In the genomic region with DNA sequence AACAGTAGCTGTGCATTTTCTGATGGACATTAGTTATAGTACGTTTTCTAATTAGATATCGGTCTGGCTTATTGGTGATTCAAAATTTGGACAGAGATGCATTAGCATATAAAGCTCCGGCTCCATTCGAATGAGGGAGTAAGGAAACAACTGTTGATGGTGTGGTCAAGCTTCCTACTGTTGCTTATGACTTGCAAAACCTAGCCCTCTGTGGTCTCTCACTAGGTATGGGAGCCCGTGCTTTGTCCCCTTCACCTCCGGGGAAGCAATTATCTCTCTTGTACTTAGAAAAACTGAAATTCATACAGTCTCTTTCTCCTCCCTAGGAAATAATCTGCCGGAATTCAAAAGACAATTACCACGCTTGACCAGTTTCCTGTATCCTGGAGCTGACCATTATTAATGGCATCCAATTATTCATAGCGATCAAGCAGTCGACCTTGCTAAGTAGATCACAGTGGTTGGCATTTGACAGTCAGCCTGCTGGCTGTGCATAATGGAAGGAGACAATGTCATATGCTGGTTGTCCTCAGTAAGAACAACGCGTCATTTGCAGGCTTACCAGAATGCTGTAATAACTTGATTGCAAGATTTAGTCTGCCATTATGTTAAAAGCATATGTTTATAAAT, we compare ENCODE assay signal across 12 mouse cellular contexts.
DNase-seq lines count a peak whose midpoint lies in the region; ATAC-seq lines count a peak whose summit lies in the region.
"Had no signal": no experiment of that assay in that cellular context is flagged by ENCODE, and none has a peak within 500 bp of the region (broad histone marks: within the 10 kb centered on the region; RNA-seq: fewer than 3 reads in every experiment).

No protein-coding gene starts in this region.

- no peak overlapping the region for H3K4me2 ChIP-seq in forebrain, embryonic 14.5 days (ENCODE audit: low read length)
- H3K4me2 ChIP-seq in midbrain, embryonic 14.5 days (ENCODE audit: low read length) = no peak overlapping the region
- H3K4me2 ChIP-seq: limb, embryonic 13.5 days had no signal

- no peaks in the 10 kb centered on the region for H3K4me1 ChIP-seq in forebrain, embryonic 14.5 days (ENCODE audit: control insufficient read depth, insufficient read depth, low read length)
- H3K4me1 ChIP-seq in midbrain, embryonic 14.5 days (ENCODE audit: control insufficient read depth, insufficient read depth, low read length) = 0 out of 2 replicates have a peak, but pooled peaks cover 4% of the 10 kb centered on the region
- H3K4me1 ChIP-seq: heart, embryonic 10.5 days; limb, embryonic 13.5 days had no signal

- H3K27ac ChIP-seq in forebrain, embryonic 14.5 days (ENCODE audit: low read depth, low read length) = no peak overlapping the region
- no peak overlapping the region for H3K27ac ChIP-seq in midbrain, embryonic 14.5 days (replicated peaks; ENCODE audit: low read depth, low read length)
- H3K27ac ChIP-seq: heart, embryonic 10.5 days; limb, embryonic 13.5 days had no signal

- no peak overlapping the region for H3K4me3 ChIP-seq in forebrain, embryonic 14.5 days (ENCODE audit: low read depth, low read length)
- H3K4me3 ChIP-seq in midbrain, embryonic 14.5 days (replicated peaks; ENCODE audit: low read depth, low read length) = no peak overlapping the region
- H3K4me3 ChIP-seq: heart, embryonic 10.5 days; limb, embryonic 13.5 days had no signal

- H3K27me3 ChIP-seq in forebrain, embryonic 14.5 days (replicated peaks; ENCODE audit: control insufficient read depth, insufficient read depth, low read length) = 0 out of 2 replicates have a peak, but pooled peaks cover 4% of the 10 kb centered on the region
- H3K27me3 ChIP-seq in midbrain, embryonic 14.5 days (ENCODE audit: control insufficient read depth, insufficient read depth, low read length) = no peaks in the 10 kb centered on the region
- H3K27me3 ChIP-seq: limb, embryonic 13.5 days had no signal

- H3K9me3 ChIP-seq in forebrain, embryonic 14.5 days (replicated peaks; ENCODE audit: control insufficient read depth, low read length) = no peaks in the 10 kb centered on the region
- H3K9me3 ChIP-seq in midbrain, embryonic 14.5 days (ENCODE audit: control insufficient read depth, low read length) = no peaks in the 10 kb centered on the region
- H3K9me3 ChIP-seq: heart, embryonic 10.5 days; limb, embryonic 13.5 days had no signal

- no peaks in the 10 kb centered on the region for H3K36me3 ChIP-seq in forebrain, embryonic 14.5 days (ENCODE audit: control insufficient read depth, insufficient read depth, low read length)
- H3K36me3 ChIP-seq in midbrain, embryonic 14.5 days (ENCODE audit: control insufficient read depth, insufficient read depth, low read length) = no peaks in the 10 kb centered on the region
- H3K36me3 ChIP-seq: heart, embryonic 10.5 days; limb, embryonic 13.5 days had no signal

- H3K9ac ChIP-seq in forebrain, embryonic 14.5 days (ENCODE audit: low read length) = no peak overlapping the region
- no peak overlapping the region for H3K9ac ChIP-seq in midbrain, embryonic 14.5 days (replicated peaks; ENCODE audit: low read length)
- H3K9ac ChIP-seq: limb, embryonic 13.5 days had no signal

- peak; percentile 77; the same call in 1 of the 2 replicates for ATAC-seq in forebrain, embryonic 14.5 days
- ATAC-seq in midbrain, embryonic 14.5 days (ENCODE audit: low FRiP score, low TSS enrichment) = peak; percentile 34; the same call in 1 of the 2 replicates

- DNase-seq in embryo, embryonic 10 days (ENCODE audit: low spot score) = peak; percentile 27
- no peak for DNase-seq in embryo, embryonic 9.5 days (ENCODE audit: extremely low spot score)
- peak; percentile 98 for DNase-seq in Muller cell, postnatal 12 days (ENCODE audit: inconsistent ontology term)
- DNase-seq in forebrain, embryonic 14.5 days (ENCODE audit: low spot score) = peak; percentile 65
- DNase-seq in midbrain, embryonic 14.5 days = peak; percentile 45
- no peak for DNase-seq in spleen, adult 18-20 months
- no peak for DNase-seq in layer of hippocampus, postnatal 36 days
- DNase-seq in right cerebral cortex, postnatal 36 days (ENCODE audit: low spot score in 2 of 2) = no peak
- DNase-seq: cerebellum, adult 9-10 months; lung, adult 2 months had no signal

- WGBS in forebrain, embryonic 14.5 days = 15% methylated on average over 12 of the region's 12 CpGs
- 32% methylated on average over 12 of the region's 12 CpGs for WGBS in midbrain, embryonic 14.5 days

Comparison
In these comparisons a context has a peak if more than half of its experiments do, and no peak if none do; other contexts are left out.
1. DNase-seq: peak in embryo, embryonic 10 days (single experiment), Muller cell, postnatal 12 days (single experiment), forebrain, embryonic 14.5 days (single experiment) and midbrain, embryonic 14.5 days (single experiment); none in embryo, embryonic 9.5 days (single experiment), spleen, adult 18-20 months (0 of 2), layer of hippocampus, postnatal 36 days (0 of 2) and right cerebral cortex, postnatal 36 days (0 of 2).